Mouse (Mus musculus): ENCODE measurements at regions not wholly inside any gene's neighbourhood (a gene's known extent, or its start where the extent isn't known, plus 50 kb on each side); places are given as distances from the start of the nearest gene placed in this dataset.
A peak's percentile ranks its signal among the peaks of the same experiment; 100 is the strongest.
"Not testable (repeated sequence)": the region's sequence is repeated elsewhere in the genome, so short reads cannot be mapped to it uniquely, and the experiment has no call there.

DNA sequence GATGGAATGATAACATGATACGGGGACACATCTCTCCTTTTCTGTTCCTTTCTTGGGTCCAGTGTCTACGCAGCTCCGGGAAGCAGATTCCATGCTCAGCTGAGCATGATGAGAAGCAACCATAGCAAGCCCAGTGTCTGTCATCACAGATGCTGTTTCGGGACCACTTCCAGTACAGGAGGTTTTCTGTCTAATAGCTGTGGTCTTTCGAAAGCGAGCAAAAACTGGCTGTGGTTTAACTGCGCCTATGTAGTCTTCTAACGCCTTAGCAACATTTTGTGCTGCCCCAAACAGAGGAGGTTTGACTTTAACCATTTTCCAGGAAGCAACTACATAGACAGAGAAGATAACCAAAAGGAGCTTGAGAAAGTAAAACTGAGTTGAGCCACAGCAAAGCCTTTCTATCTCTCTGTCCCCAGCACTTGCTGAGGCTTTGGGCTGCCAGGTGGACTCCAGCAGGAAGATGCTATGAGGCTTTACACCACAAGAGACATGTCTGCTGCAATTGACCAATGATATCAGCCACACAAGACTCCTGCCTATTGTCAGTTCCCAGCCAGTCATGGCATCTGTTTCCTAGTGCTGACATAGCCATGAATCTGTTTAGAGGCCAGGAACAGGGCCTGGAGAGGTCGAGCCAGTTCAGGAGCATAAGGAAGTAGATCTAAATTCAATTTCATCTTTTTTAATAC lies 95.1 kb downstream of the Stard3nl start:
- H3K9me3 ChIP-seq; H3K27ac ChIP-seq; H3K27me3 ChIP-seq (ENCODE audit: insufficient read depth, poor library complexity, severe bottlenecking); H3K36me3 ChIP-seq; H3K4me3 ChIP-seq; H3K4me1 ChIP-seq (replicated peaks); DNase-seq (ENCODE audit: low spot score): not testable (repeated sequence)
- WGBS = 87% methylated on average over 9 of the region's 9 CpGs

- no peak for DNase-seq (ENCODE audit: low spot score)
- no peak overlapping the region for H3K4me3 ChIP-seq
- no peaks in the 10 kb centered on the region for H3K36me3 ChIP-seq
- no peaks in the 10 kb centered on the region for H3K9me3 ChIP-seq
- H3K27me3 ChIP-seq (ENCODE audit: insufficient read depth, poor library complexity, severe bottlenecking) = no peaks in the 10 kb centered on the region
- 79% methylated on average over 1 of the region's 1 CpGs for WGBS
- H3K4me1 ChIP-seq (replicated peaks) = no peaks in the 10 kb centered on the region
- no peak overlapping the region for H3K27ac ChIP-seq
Observed at GRCm38 (mm10) chr13:19296325-19296724, 99.3 kb downstream of the Stard3nl start.

- no peak overlapping the region for H3K4me3 ChIP-seq
- H3K27ac ChIP-seq = no peak overlapping the region
- DNase-seq (ENCODE audit: low spot score) = no peak
- H3K9me3 ChIP-seq = no peaks in the 10 kb centered on the region
- H3K4me1 ChIP-seq (replicated peaks) = no peaks in the 10 kb centered on the region
- no peaks in the 10 kb centered on the region for H3K27me3 ChIP-seq (ENCODE audit: insufficient read depth, poor library complexity, severe bottlenecking)
- WGBS = 54% methylated on average over 2 of the region's 2 CpGs
- no peaks in the 10 kb centered on the region for H3K36me3 ChIP-seq
Observed at GRCm38 (mm10) chr13:19293041-19293440, 102.6 kb downstream of the Stard3nl start.

GRCm38 (mm10) chr13:19283161-19283560 lies 112.4 kb downstream of the Stard3nl start:
- H3K4me3 ChIP-seq = no peak overlapping the region
- H3K36me3 ChIP-seq = no peaks in the 10 kb centered on the region
- H3K9me3 ChIP-seq = no peaks in the 10 kb centered on the region
- no peak overlapping the region for H3K27ac ChIP-seq
- 74% methylated on average over 1 of the region's 1 CpGs for WGBS
- DNase-seq (ENCODE audit: low spot score) = no peak
- H3K27me3 ChIP-seq (ENCODE audit: insufficient read depth, poor library complexity, severe bottlenecking) = no peaks in the 10 kb centered on the region
- H3K4me1 ChIP-seq (replicated peaks) = no peaks in the 10 kb centered on the region

- not testable (repeated sequence) for H3K4me1 ChIP-seq (replicated peaks); H3K27ac ChIP-seq; H3K9me3 ChIP-seq; H3K36me3 ChIP-seq; H3K4me3 ChIP-seq; DNase-seq (ENCODE audit: low spot score); H3K27me3 ChIP-seq (ENCODE audit: insufficient read depth, poor library complexity, severe bottlenecking)
- WGBS = 90% methylated on average over 6 of the region's 6 CpGs
Observed at GRCm38 (mm10) chr13:19272548-19273295, 122.9 kb downstream of the Stard3nl start.

GRCm38 (mm10) chr13:19264996-19265395 lies 130.6 kb downstream of the Stard3nl start:
- DNase-seq (ENCODE audit: low spot score); H3K9me3 ChIP-seq; H3K36me3 ChIP-seq; H3K27ac ChIP-seq; H3K27me3 ChIP-seq (ENCODE audit: insufficient read depth, poor library complexity, severe bottlenecking); H3K4me3 ChIP-seq; H3K4me1 ChIP-seq (replicated peaks): not testable (repeated sequence)
- WGBS = 85% methylated on average over 12 of the region's 12 CpGs

GRCm38 (mm10) chr13:19246558-19246957 lies 149.0 kb downstream of the Stard3nl start:
- not testable (repeated sequence) for H3K9me3 ChIP-seq; DNase-seq (ENCODE audit: low spot score); H3K4me3 ChIP-seq; H3K36me3 ChIP-seq; H3K27ac ChIP-seq; H3K27me3 ChIP-seq (ENCODE audit: insufficient read depth, poor library complexity, severe bottlenecking); H3K4me1 ChIP-seq (replicated peaks)
- WGBS = 82% methylated on average over 6 of the region's 7 CpGs

DNA sequence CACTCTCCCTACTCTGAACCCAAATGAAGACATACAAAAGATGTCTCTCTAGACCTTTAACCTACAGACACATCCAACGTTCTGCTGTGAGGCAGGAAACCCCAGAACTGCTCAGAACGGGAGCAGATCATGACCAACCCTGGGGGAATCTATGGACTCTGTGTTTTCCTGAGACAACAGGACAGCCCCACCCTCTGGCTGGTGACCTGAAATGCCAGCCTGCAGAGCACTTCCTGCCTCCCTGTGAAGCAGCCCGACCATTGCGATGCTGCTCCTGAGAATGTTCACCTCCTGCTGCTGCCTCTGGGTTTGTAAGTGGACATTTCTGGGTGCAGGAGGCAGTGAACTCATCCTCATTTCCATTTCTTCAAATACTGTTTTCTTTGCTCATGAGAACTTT lies 153.0 kb downstream of the Stard3nl start:
- 46% methylated on average over 4 of the region's 4 CpGs for WGBS

DNA sequence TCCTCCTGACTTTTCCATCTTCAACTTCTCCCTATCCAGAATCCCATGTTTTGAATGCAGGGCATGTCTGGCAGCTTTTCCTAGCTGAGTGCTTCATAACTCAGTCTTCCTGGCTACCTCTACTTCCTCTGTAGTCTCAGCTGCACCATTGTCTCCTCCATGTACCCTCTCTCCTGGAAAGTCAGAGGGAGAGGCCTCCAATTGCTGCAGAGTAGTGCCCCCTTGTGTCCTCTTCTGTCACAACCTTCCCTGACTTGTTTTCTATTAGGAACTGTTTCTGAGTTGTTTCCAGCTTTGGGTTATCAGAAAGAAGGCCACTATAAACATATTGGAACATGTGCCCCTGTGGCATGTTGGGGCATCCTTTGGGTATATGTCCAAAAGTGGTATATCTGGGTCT lies 159.3 kb downstream of the Stard3nl start:
- peak; percentile 18 for DNase-seq (ENCODE audit: low spot score)

More for the DNA sequence above, 153.0 kb downstream of the Stard3nl start:
- not testable (repeated sequence) for H3K4me1 ChIP-seq (replicated peaks); H3K27ac ChIP-seq; H3K36me3 ChIP-seq; H3K9me3 ChIP-seq; H3K27me3 ChIP-seq (ENCODE audit: insufficient read depth, poor library complexity, severe bottlenecking); DNase-seq (ENCODE audit: low spot score); H3K4me3 ChIP-seq

DNA sequence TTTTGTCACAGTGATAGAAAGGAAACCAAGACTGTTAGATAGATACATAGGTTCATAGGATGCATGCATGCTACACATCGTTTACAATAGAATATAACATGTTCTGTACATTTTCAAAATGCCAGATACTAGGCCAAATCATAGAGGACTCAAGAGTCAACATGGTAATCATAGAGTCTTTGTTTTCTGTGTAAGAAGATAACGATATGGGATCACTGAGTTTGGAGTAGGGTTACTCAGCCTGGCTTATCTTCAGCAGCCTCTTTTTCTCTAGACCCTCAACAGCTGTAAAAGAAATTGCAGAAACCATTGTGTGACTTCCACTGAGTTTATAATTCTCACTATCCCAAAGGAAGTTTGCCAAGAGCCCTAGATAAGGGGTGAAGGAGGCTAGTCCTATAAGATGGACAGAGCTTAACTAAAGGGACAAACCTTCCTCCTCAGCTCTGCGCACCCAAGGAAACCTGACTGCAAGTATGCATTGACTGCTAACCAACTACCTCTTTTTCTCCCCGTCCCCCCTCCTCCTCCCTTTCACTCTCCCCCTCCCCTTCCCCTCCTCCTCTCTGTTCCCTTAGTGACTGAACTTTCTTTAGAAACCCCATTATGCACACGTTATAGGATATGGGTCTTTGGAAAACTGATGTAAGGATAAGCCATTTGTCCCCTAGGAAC lies 160.8 kb downstream of the Stard3nl start:
- no peak for DNase-seq (ENCODE audit: low spot score)
- Histone ChIP-seq H3K4me3 (no peak overlapping the region), H3K27ac (no peak overlapping the region), H3K27me3 (ENCODE audit: insufficient read depth, poor library complexity, severe bottlenecking) (no peaks in the 10 kb centered on the region), H3K4me1 (replicated peaks) (no peaks in the 10 kb centered on the region), H3K36me3 (no peaks in the 10 kb centered on the region), H3K9me3 (no peaks in the 10 kb centered on the region)
- WGBS = 79% methylated on average over 5 of the region's 5 CpGs

More for the DNA sequence above, 159.3 kb downstream of the Stard3nl start:
- Histone ChIP-seq H3K4me3 (no peak overlapping the region), H3K27me3 (ENCODE audit: insufficient read depth, poor library complexity, severe bottlenecking) (no peaks in the 10 kb centered on the region), H3K9me3 (no peaks in the 10 kb centered on the region), H3K4me1 (replicated peaks) (no peaks in the 10 kb centered on the region), H3K36me3 (no peaks in the 10 kb centered on the region), H3K27ac (no peak overlapping the region)

- H3K4me1 ChIP-seq (replicated peaks); H3K4me3 ChIP-seq; H3K27ac ChIP-seq; DNase-seq (ENCODE audit: low spot score); H3K27me3 ChIP-seq (ENCODE audit: insufficient read depth, poor library complexity, severe bottlenecking); H3K36me3 ChIP-seq; H3K9me3 ChIP-seq: not testable (repeated sequence)
- 88% methylated on average over 1 of the region's 1 CpGs for WGBS
Observed at GRCm38 (mm10) chr13:19220004-19220403, 175.6 kb downstream of the Stard3nl start.

GRCm38 (mm10) chr13:19219383-19219991 lies 176.1 kb downstream of the Stard3nl start:
- not testable (repeated sequence) for H3K9me3 ChIP-seq; DNase-seq (ENCODE audit: low spot score); H3K36me3 ChIP-seq; H3K4me3 ChIP-seq; H3K27ac ChIP-seq; H3K4me1 ChIP-seq (replicated peaks); H3K27me3 ChIP-seq (ENCODE audit: insufficient read depth, poor library complexity, severe bottlenecking)
- WGBS = 86% methylated on average over 3 of the region's 3 CpGs

DNA sequence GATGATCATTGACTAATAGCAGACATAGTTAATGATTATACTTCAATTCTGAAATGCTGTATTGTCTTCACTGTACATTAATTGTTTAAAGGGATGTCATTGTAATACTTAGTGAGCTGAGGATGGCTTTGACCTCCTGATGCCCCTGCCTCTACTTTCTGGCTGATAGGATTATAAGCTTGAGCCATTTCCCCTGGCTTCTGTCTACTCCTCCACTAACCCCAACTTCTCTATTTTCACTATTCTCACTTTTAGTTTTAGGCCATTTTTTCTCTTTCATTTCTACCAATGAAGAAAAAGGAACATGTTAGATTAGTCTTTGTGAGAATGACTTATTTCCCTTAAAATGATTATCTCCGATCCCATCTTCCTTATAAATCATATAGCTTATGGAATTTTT lies 190.9 kb downstream of the Stard3nl start:
- Histone ChIP-seq H3K9me3 (no peaks in the 10 kb centered on the region), H3K4me3 (no peak overlapping the region), H3K4me1 (replicated peaks) (no peaks in the 10 kb centered on the region), H3K27me3 (ENCODE audit: insufficient read depth, poor library complexity, severe bottlenecking) (no peaks in the 10 kb centered on the region), H3K36me3 (no peaks in the 10 kb centered on the region), H3K27ac (no peak overlapping the region)
- DNase-seq (ENCODE audit: low spot score) = no peak
- WGBS = 96% methylated on average over 1 of the region's 1 CpGs
